Mouse (Mus musculus) small intestine, adult 2 months (tissue): Measurements from ENCODE around the gene Itgb3. TPM values are rescaled to one million over a fixed set of nuclear protein-coding genes. Genes with fewer than 3 reads are reported as not detected.

Source experiments
- H3K27ac ChIP-seq: fragments of 200-500 bp; 2 replicates; pipeline ENCODE4 v1.5.1; 2012; ENCODE audit warnings: low read depth, low read length, control low read depth, inconsistent platforms; ENCODE audit not compliant: insufficient read depth
- H3K27me3 ChIP-seq: fragments of 200-500 bp; 2 replicates; pipeline ENCODE4 v1.6.1; 2012; ENCODE audit warnings: mild to moderate bottlenecking, moderate library complexity, low read length, inconsistent platforms; ENCODE audit not compliant: control insufficient read depth, insufficient read depth
- H3K36me3 ChIP-seq: fragments of 200-500 bp; 2 replicates; pipeline ENCODE4 v1.6.1; 2012; ENCODE audit warnings: mild to moderate bottlenecking, low read length, control low read depth, inconsistent platforms; ENCODE audit not compliant: control insufficient read depth, insufficient read depth
- H3K4me1 ChIP-seq: fragments of 200-500 bp; 2 replicates; pipeline ENCODE4 v1.6.1; 2012; ENCODE audit warnings: low read length, inconsistent platforms, mixed read lengths; ENCODE audit not compliant: control insufficient read depth, insufficient read depth, insufficient read length
- H3K4me3 ChIP-seq: fragments of 200-500 bp; 2 replicates; pipeline ENCODE4 v1.5.1; 2012; ENCODE audit warnings: low read depth, mild to moderate bottlenecking, control low read depth, inconsistent platforms, low read length, moderate library complexity
- CTCF ChIP-seq: fragments of 200-500 bp; IDR thresholded peaks from 2 replicates; pipeline ENCODE4 v1.5.1; 2012; ENCODE audit warnings: low read depth, mild to moderate bottlenecking, control low read depth, inconsistent platforms, low read length, moderate library complexity, mixed read lengths; ENCODE audit not compliant: insufficient replicate concordance, insufficient read length; ENCODE audit errors: extremely low read depth
- POLR2A ChIP-seq: fragments of 200-500 bp; IDR thresholded peaks from 2 replicates; pipeline ENCODE4 v1.6.1; 2012; ENCODE audit warnings: low read depth, mild to moderate bottlenecking, control low read depth, inconsistent platforms, low read length, moderate library complexity
- WGBS: fragments of 180-500 bp; shearing (Covaris S2); methylation state at CpG from one replicate; pipeline ENCODE4 v1.1.7; 2018; 5-methylcytosine and 5-hydroxymethylcytosine counted together
- polyA plus RNA-seq: library from polyadenylated mRNA; depleted of rRNA; stranded (reverse); fragments of >200 nt; gene quantifications from 2 replicates; pipeline ENCODE4 v1.2.3, GENCODE M21; 2012; rRNA removed

Itgb3 gene
- 5.3 and 7.2 TPM in 2 replicates for polyA plus RNA-seq

GRCm38 (mm10) chr11:104607491-104608245 is at the start of gene Itgb3:
Gene Itgb3 (plus strand): TSS chr11:104608000.
- no peaks in the 10 kb centered on the region for H3K36me3 ChIP-seq
- H3K4me3 ChIP-seq, result peak within 1 kb of the TSS; percentile 83
- H3K4me1 ChIP-seq, result peaks cover 3% of the 10 kb centered on the region; the same call in 1 of the 2 replicates
- TF ChIP-seq POLR2A, result peak; percentile 43; the same call in 1 of the 2 replicates
- TF ChIP-seq CTCF, result no peak
- H3K27me3 ChIP-seq, result peaks cover 14% of the 10 kb centered on the region
- peak within 1 kb of the TSS; percentile 87 for H3K27ac ChIP-seq
- WGBS, result 1% methylated on average over 51 of the region's 51 CpGs

DNA sequence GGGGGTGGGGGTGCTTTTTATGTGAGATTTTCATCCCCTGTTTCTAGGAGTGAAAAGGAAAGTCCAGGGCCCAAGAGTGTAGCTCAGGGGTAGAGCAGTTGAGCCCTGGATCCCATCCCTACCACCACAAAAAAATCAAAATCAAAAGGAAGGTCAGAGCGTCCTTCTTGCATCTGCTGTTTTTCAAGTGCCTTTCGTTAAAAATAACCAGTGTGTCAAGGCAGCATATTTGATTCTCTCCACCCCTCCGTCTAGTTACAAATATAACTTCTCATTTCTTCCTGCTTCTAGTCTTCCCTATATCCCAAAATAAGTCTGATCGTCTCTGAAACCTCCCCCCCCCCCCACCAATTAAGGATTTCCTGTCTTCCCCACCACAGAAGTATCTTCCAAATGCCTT is 49.7 kb upstream of the Itgb3 start:
- no peaks in the 10 kb centered on the region for H3K36me3 ChIP-seq
- 66% methylated on average over 4 of the region's 4 CpGs for WGBS
- no peak overlapping the region for H3K27ac ChIP-seq
- H3K27me3 ChIP-seq, result no peaks in the 10 kb centered on the region
- no peak overlapping the region for H3K4me3 ChIP-seq
- no peaks in the 10 kb centered on the region for H3K4me1 ChIP-seq
- TF ChIP-seq POLR2A, result no peak
- no peak for TF ChIP-seq CTCF

- TF ChIP-seq CTCF, result no peak
- 70% methylated on average over 4 of the region's 4 CpGs for WGBS
- no peaks in the 10 kb centered on the region for H3K4me1 ChIP-seq
- no peak overlapping the region for H3K27ac ChIP-seq
- H3K27me3 ChIP-seq, result no peaks in the 10 kb centered on the region
- no peaks in the 10 kb centered on the region for H3K36me3 ChIP-seq
- no peak overlapping the region for H3K4me3 ChIP-seq
Observed at GRCm38 (mm10) chr11:104558651-104559403, 49.0 kb upstream of the Itgb3 start.

DNA sequence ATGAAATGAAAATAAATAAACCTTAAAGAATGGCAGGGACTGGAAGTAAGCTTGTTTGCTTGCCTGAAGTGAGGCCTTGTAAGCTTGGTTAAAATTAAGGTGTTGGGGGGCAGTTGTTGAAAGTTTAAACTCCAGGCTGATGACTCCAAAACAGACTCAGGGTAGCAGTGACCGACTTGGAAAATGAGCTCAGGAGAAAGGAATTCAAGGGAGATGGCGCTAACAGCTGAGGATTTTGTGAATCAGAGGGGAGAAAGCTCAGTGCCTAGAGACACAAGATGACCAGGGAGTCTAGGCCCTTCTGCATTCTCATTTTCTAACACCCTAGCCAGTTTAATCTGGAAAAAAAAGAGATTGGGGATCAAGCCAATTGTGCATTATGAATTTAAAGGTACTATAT is 46.8 kb upstream of the Itgb3 start:
- Histone ChIP-seq H3K36me3 (no peaks in the 10 kb centered on the region), H3K4me3 (no peak overlapping the region), H3K27me3 (no peaks in the 10 kb centered on the region), H3K27ac (no peak overlapping the region), H3K4me1 (no peaks in the 10 kb centered on the region)
- 62% methylated on average over 2 of the region's 2 CpGs for WGBS
- TF ChIP-seq CTCF, result no peak
- no peak for TF ChIP-seq POLR2A

- Histone ChIP-seq H3K36me3 (no peaks in the 10 kb centered on the region), H3K4me1 (no peaks in the 10 kb centered on the region), H3K4me3 (no peak overlapping the region), H3K27me3 (no peaks in the 10 kb centered on the region), H3K27ac (no peak overlapping the region)
- TF ChIP-seq CTCF (no peak), POLR2A (no peak)
- WGBS, result 63% methylated on average over 1 of the region's 1 CpGs
Observed at GRCm38 (mm10) chr11:104563496-104563895, 44.3 kb upstream of the Itgb3 start.

DNA sequence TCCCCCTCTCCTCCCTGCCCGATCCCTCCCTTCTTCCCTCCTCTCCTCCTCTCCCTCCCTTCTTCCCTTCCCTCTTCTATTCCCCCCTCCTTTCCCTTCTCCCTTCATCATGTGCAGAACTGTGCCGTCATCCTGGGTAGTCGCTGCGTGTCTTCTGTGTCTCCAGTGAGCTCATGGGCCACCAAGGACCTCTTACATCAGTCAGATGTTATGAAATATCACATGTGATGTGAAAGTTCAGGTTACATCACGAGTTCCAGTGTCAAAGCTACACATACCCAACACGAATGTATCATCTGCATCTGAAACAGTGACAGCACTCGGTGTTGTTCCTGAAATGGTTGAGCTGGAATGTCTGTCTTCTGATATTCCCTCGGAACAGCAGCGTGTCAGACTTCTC is 42.6 kb upstream of the Itgb3 start:
- Histone ChIP-seq H3K27ac (no peak overlapping the region), H3K4me1 (no peaks in the 10 kb centered on the region), H3K27me3 (no peaks in the 10 kb centered on the region), H3K4me3 (no peak overlapping the region), H3K36me3 (no peaks in the 10 kb centered on the region)
- WGBS, result 84% methylated on average over 9 of the region's 9 CpGs
- TF ChIP-seq CTCF, result no peak
- no peak for TF ChIP-seq POLR2A

DNA sequence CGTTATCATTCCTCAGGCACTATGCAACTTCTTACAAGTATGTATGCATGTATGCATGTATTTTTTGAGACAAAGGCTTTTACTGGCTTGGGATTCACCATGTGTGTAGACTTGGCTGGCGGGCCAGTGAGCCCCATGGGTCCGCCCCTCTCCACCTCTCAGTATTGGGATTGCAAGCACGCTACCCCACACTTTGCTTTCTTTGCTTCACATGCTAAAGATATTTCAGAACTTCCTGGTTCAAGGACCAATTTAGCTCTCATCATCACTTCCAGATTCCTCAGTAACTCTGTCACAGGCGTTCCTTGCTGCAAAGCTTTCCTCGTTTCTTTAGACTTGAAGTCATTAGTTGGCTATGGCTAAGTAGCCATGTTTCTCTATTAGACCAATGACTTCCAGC is 41.7 kb upstream of the Itgb3 start:
- TF ChIP-seq POLR2A, result no peak
- no peak for TF ChIP-seq CTCF
- Histone ChIP-seq H3K27me3 (no peaks in the 10 kb centered on the region), H3K4me1 (no peaks in the 10 kb centered on the region), H3K4me3 (no peak overlapping the region), H3K36me3 (no peaks in the 10 kb centered on the region), H3K27ac (no peak overlapping the region)
- 71% methylated on average over 6 of the region's 6 CpGs for WGBS
